Mouse (Mus musculus) liver, embryonic 14.5 days (tissue): ENCODE measurements around the gene Atp2b4.

Experiments
- CTCF ChIP-seq: IDR thresholded peaks from 2 replicates; pipeline ENCODE4 v1.5.1; 2016; ENCODE audit warnings: antibody characterized with exemption, low read depth, control low read depth
- EP300 ChIP-seq: IDR thresholded peaks from 2 replicates; pipeline ENCODE4 v1.6.1; 2016; ENCODE audit warnings: antibody characterized with exemption, low read depth

- TF ChIP-seq CTCF (no peak), EP300 (no peak)
Measured at GRCm38 (mm10) chr1:133693536-133694114, 107.2 kb downstream of the Atp2b4 start.
